Mouse (Mus musculus) 416B (cell line): ENCODE results near the gene Samd13.

ENCODE experiments used
- DNase-seq: peaks from one replicate; pipeline ENCODE4 v3.0.0; 2011; ENCODE audit warnings: low read depth

Gene Samd13

GRCm38 (mm10) chr3:146671121-146671520 is 14.3 kb downstream of the Samd13 start:
- no peak for DNase-seq

- DNase-seq: no peak
Observed at GRCm38 (mm10) chr3:146661907-146662306, 23.5 kb downstream of the Samd13 start.

GRCm38 (mm10) chr3:146661001-146661400 is 24.4 kb downstream of the Samd13 start:
- DNase-seq: no peak

- DNase-seq: no peak
Observed at GRCm38 (mm10) chr3:146659321-146659720, 26.1 kb downstream of the Samd13 start.

GRCm38 (mm10) chr3:146658061-146658639 is 27.2 kb downstream of the Samd13 start:
- DNase-seq: no peak

GRCm38 (mm10) chr3:146657433-146657832 is 28.0 kb downstream of the Samd13 start:
- DNase-seq: peak; percentile 66

GRCm38 (mm10) chr3:146655111-146655577 is 30.2 kb downstream of the Samd13 start:
- peak; percentile 85 for DNase-seq

- peak; percentile 69 for DNase-seq
Observed at GRCm38 (mm10) chr3:146653692-146654091, 31.7 kb downstream of the Samd13 start.

- no peak for DNase-seq
Observed at GRCm38 (mm10) chr3:146652431-146652830, 33.0 kb downstream of the Samd13 start.

- no peak for DNase-seq
Observed at GRCm38 (mm10) chr3:146651217-146651616, 34.2 kb downstream of the Samd13 start, which contains the start of gene 4930503B20Rik. TSS of gene 4930503B20Rik (minus strand) at chr3:146651317.

- no peak for DNase-seq
Observed at GRCm38 (mm10) chr3:146650716-146651115, 34.7 kb downstream of the Samd13 start.

GRCm38 (mm10) chr3:146649311-146649894 is 36.0 kb downstream of the Samd13 start:
- DNase-seq: no peak

- DNase-seq: no peak
Observed at GRCm38 (mm10) chr3:146641818-146642427, 43.5 kb downstream of the Samd13 start.

- DNase-seq: no peak
Observed at GRCm38 (mm10) chr3:146632506-146632905, 52.9 kb downstream of the Samd13 start.

GRCm38 (mm10) chr3:146628227-146628982 is 57.0 kb downstream of the Samd13 start:
- peak; percentile 22 for DNase-seq

- no peak for DNase-seq
Observed at GRCm38 (mm10) chr3:146625766-146626165, 59.6 kb downstream of the Samd13 start.

GRCm38 (mm10) chr3:146621966-146622365 is 63.4 kb downstream of the Samd13 start:
- DNase-seq: no peak

GRCm38 (mm10) chr3:146620555-146621249 is 64.7 kb downstream of the Samd13 start:
- peak; percentile 47 for DNase-seq

- no peak for DNase-seq
Observed at GRCm38 (mm10) chr3:146620101-146620500, 65.3 kb downstream of the Samd13 start.

- DNase-seq: no peak
Observed at GRCm38 (mm10) chr3:146618357-146618756, 67.0 kb downstream of the Samd13 start.

- no peak for DNase-seq
Observed at GRCm38 (mm10) chr3:146617946-146618345, 67.4 kb downstream of the Samd13 start.
